Mouse (Mus musculus) gastrocnemius, postnatal 14 days (tissue): ENCODE results near the gene Manba. TPM values are rescaled to one million over a fixed set of nuclear protein-coding genes. Genes with fewer than 3 reads are reported as not detected.

Experiments used
- DNase-seq: peaks from one replicate; pipeline ENCODE4 v3.0.0; 2021; ENCODE audit warnings: mixed read lengths
- intact Hi-C: fragments of 180-260 bp; cut with DNase I; formaldehyde crosslinking; loops from one replicate; pipeline ENCODE4 v1.15.1; 2025; ENCODE audit warnings: low total_unique reads
- total RNA-seq, 2 experiments: library from RNA; stranded (reverse); gene quantifications; 2 replicates each; pipeline ENCODE4 v1.2.3; 2021

The Manba gene
- total RNA-seq, 2 experiments from 2014 or later, result 4.6 to 6.6 TPM

GRCm38 (mm10) chr3:135571540-135571939 is 86.1 kb downstream of the Manba start:
- DNase-seq, result no peak
- intact Hi-C loops, result no loop called here

GRCm38 (mm10) chr3:135573051-135573450 is 87.6 kb downstream of the Manba start:
- no peak for DNase-seq
- intact Hi-C loops, result no loop called here

GRCm38 (mm10) chr3:135575126-135575525 is 89.7 kb downstream of the Manba start:
- intact Hi-C loops, result loop anchor here (5.0 kb wide), 1 partner anchor 168 kb away; no protein-coding TSS in a partner anchor

GRCm38 (mm10) chr3:135578588-135579140 is 93.3 kb downstream of the Manba start:
- no peak for DNase-seq
- intact Hi-C loops, result loop anchor here (5.0 kb wide), 1 partner anchor 171 kb away; no protein-coding TSS in a partner anchor

More at GRCm38 (mm10) chr3:135575126-135575525, 89.7 kb downstream of the Manba start:
- no peak for DNase-seq

GRCm38 (mm10) chr3:135579179-135579578 is 93.8 kb downstream of the Manba start:
- intact Hi-C loops, result loop anchor here (5.0 kb wide), 1 partner anchor 172 kb away; no protein-coding TSS in a partner anchor
- no peak for DNase-seq

- DNase-seq, result no peak
- intact Hi-C loops, result no loop called here
These were observed 95.2 kb downstream of the Manba start for GRCm38 (mm10) chr3:135580439-135581275.

GRCm38 (mm10) chr3:135581606-135582117 is 96.3 kb downstream of the Manba start:
- intact Hi-C loops, result no loop called here
- DNase-seq, result no peak

- DNase-seq, result no peak
- intact Hi-C loops, result no loop called here
These were observed 96.8 kb downstream of the Manba start for GRCm38 (mm10) chr3:135582246-135582645.

- intact Hi-C loops, result no loop called here
- DNase-seq, result no peak
These were observed 100.1 kb downstream of the Manba start for GRCm38 (mm10) chr3:135585482-135585881.

GRCm38 (mm10) chr3:135586060-135586459 is 100.6 kb downstream of the Manba start:
- no peak for DNase-seq
- intact Hi-C loops, result no loop called here

GRCm38 (mm10) chr3:135586471-135586880 is 101.1 kb downstream of the Manba start:
- intact Hi-C loops, result no loop called here
- DNase-seq, result no peak

GRCm38 (mm10) chr3:135590471-135590870 is 105.1 kb downstream of the Manba start:
- no peak for DNase-seq
- intact Hi-C loops, result no loop called here

GRCm38 (mm10) chr3:135591376-135591775 is 106.0 kb downstream of the Manba start:
- DNase-seq, result no peak
- intact Hi-C loops, result no loop called here

GRCm38 (mm10) chr3:135592011-135592410 is 106.6 kb downstream of the Manba start:
- no peak for DNase-seq

GRCm38 (mm10) chr3:135594238-135594917 is 109.0 kb downstream of the Manba start:
- intact Hi-C loops, result no loop called here

More at GRCm38 (mm10) chr3:135592011-135592410, 106.6 kb downstream of the Manba start:
- intact Hi-C loops, result loop anchor here (2.0 kb wide), 1 partner anchor 51 kb away; no protein-coding TSS in a partner anchor

GRCm38 (mm10) chr3:135597014-135597413 is 111.6 kb downstream of the Manba start:
- no peak for DNase-seq
- intact Hi-C loops, result no loop called here

More at GRCm38 (mm10) chr3:135594238-135594917, 109.0 kb downstream of the Manba start:
- DNase-seq, result no peak

- intact Hi-C loops, result no loop called here
- no peak for DNase-seq
These were observed 112.9 kb downstream of the Manba start for GRCm38 (mm10) chr3:135598355-135598754.

GRCm38 (mm10) chr3:135602731-135603130 is 117.3 kb downstream of the Manba start:
- no peak for DNase-seq
- intact Hi-C loops, result no loop called here

GRCm38 (mm10) chr3:135604626-135605417 is 119.4 kb downstream of the Manba start:
- no peak for DNase-seq
- intact Hi-C loops, result no loop called here
